Mouse (Mus musculus): ENCODE results near the gene Apoc2.

- TF ChIP-seq CTCF (IDR thresholded peaks at IDR 0.05; ENCODE audit: low read depth) (no peak), EP300 (optimal IDR thresholded peaks at IDR 0.05) (no peak)
Observed at GRCm38 (mm10) chr7:19695881-19696280, 18.1 kb upstream of the Apoc2 start.

Data from stomach, postnatal 0 days (tissue).